Mouse (Mus musculus) NIH3T3 (cell line): ENCODE measurements at regions not wholly inside any gene's neighbourhood (a gene's known extent, or its start where the extent isn't known, plus 50 kb on each side); places are given as distances from the start of the nearest gene placed in this dataset.

Source experiments
- DNase-seq: peaks from one replicate; pipeline ENCODE4 v3.0.0-alpha.2; 2012; ENCODE audit warnings: low read depth

GRCm38 (mm10) chr15:56043282-56043681, 1434.1 kb downstream of the Slc22a22 start:
- no peak for DNase-seq

GRCm38 (mm10) chr15:56042449-56042848, 1435.0 kb downstream of the Slc22a22 start:
- DNase-seq: no peak

GRCm38 (mm10) chr15:56030007-56030406, 1447.4 kb downstream of the Slc22a22 start:
- DNase-seq: no peak

GRCm38 (mm10) chr15:56027197-56027818, 1450.1 kb downstream of the Slc22a22 start:
- DNase-seq: no peak

- DNase-seq: no peak
Observed at GRCm38 (mm10) chr15:56024705-56025104, 1452.7 kb downstream of the Slc22a22 start.

- peak; percentile 10 for DNase-seq
Observed at GRCm38 (mm10) chr15:56023862-56024484, 1453.5 kb downstream of the Slc22a22 start.

- no peak for DNase-seq
Observed at GRCm38 (mm10) chr15:56022315-56022714, 1455.1 kb downstream of the Slc22a22 start.

GRCm38 (mm10) chr15:56018141-56018540, 1459.3 kb downstream of the Slc22a22 start:
- DNase-seq: no peak

GRCm38 (mm10) chr15:56017561-56017960, 1459.9 kb downstream of the Slc22a22 start:
- DNase-seq: no peak

- no peak for DNase-seq
Observed at GRCm38 (mm10) chr15:56016070-56016469, 1461.4 kb downstream of the Slc22a22 start.

GRCm38 (mm10) chr15:56014059-56014620, 1463.3 kb downstream of the Slc22a22 start:
- no peak for DNase-seq

GRCm38 (mm10) chr15:56008603-56009174, 1468.7 kb downstream of the Slc22a22 start:
- DNase-seq: no peak

- no peak for DNase-seq
Observed at GRCm38 (mm10) chr15:56007376-56007775, 1470.0 kb downstream of the Slc22a22 start.

GRCm38 (mm10) chr15:56005361-56005760, 1472.1 kb downstream of the Slc22a22 start:
- no peak for DNase-seq

GRCm38 (mm10) chr15:56003921-56004320, 1473.5 kb downstream of the Slc22a22 start:
- DNase-seq: no peak

- no peak for DNase-seq
Observed at GRCm38 (mm10) chr15:55999605-56000004, 1477.8 kb downstream of the Slc22a22 start.

- no peak for DNase-seq
Observed at GRCm38 (mm10) chr15:55997977-55998376, 1479.4 kb downstream of the Slc22a22 start.

- DNase-seq: no peak
Observed at GRCm38 (mm10) chr15:55994680-55995079, 1482.7 kb downstream of the Slc22a22 start.

- no peak for DNase-seq
Observed at GRCm38 (mm10) chr15:55975843-55976242, 1501.6 kb downstream of the Slc22a22 start.

- DNase-seq: no peak
Observed at GRCm38 (mm10) chr15:55966780-55967179, 1510.6 kb downstream of the Slc22a22 start.

GRCm38 (mm10) chr15:55965296-55965695, 1512.1 kb downstream of the Slc22a22 start:
- no peak for DNase-seq

- DNase-seq: no peak
Observed at GRCm38 (mm10) chr15:55962093-55962492, 1515.3 kb downstream of the Slc22a22 start.
